Mouse (Mus musculus): ENCODE measurements around the gene Daglb.

DNA sequence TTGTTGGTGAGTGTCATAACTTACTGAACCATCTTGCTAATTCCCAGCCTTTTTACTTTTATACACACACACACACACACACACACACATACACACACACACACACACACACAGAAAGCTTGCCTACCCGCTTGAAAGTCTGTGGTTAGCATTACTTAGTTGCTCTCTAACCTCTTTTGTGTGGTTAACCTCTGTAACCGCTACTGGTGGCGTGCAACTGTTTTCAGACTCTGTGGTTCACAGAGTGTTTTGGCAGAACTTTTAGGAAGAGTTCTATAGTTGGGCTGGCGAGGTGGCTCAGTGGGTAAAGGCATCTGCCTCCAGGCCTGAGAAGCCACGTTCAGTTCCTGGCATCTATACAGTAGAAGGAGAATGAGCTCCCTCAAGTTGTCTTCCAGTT lies 20.6 kb downstream of the Daglb start:
- TF ChIP-seq CTCF (IDR thresholded peaks at IDR 0.05; ENCODE audit: extremely low read depth, insufficient read depth, insufficient read length, insufficient replicate concordance) = no peak
- no peak for TF ChIP-seq POLR2A (IDR thresholded peaks at IDR 0.05; ENCODE audit: low read depth, low read length)
